Mouse (Mus musculus): Measurements from ENCODE around the gene Smpd3.
"Not testable (repeated sequence)": the region's sequence is repeated elsewhere in the genome, so short reads cannot be mapped to it uniquely, and the experiment has no call there.

The Smpd3 gene

DNA sequence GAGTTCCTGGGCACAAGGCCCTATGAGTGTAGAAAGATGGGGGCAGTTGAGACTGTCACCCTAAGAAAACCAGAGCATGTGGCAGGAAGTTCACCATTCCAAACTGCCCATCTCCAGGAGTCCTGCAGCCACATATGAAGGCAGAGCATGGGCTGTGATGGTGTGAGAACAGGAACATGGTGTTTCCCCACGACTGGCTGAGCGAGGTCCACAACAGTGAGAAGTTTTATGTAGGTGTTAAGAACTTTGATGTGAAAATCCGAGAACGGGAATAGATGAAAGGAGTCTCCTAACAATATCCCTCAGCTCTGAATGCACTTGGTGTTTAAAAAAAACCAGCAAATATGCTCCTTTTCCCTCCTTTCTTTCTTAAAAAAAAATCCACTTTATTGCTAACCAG, 5.3 kb downstream of the Smpd3 start:
- intact Hi-C loops (cut with DNase I): no loop called here

DNA sequence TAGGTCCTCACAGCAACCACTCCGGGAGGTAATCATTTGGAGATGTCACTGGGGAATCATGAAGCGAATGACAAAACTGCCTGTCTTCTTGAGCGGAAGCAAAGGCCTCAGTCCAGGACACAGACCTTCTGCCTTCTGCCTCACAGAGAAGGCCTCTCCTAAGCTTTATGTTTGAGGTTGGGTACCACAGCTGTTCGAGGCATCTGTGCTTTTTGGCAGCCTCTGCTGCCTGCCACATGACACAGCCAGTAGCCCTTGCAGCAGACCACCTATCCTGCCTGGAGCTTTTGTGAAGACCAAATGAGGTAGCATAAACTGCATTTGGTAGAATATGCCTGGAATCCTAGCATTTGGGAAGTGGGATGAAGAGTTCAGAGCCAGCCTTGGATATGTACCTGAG, 11.2 kb downstream of the Smpd3 start:
- intact Hi-C loops (cut with DNase I): no loop called here

GRCm38 (mm10) chr8:106321434-106321833, 16.4 kb downstream of the Smpd3 start:
- intact Hi-C loops (cut with DNase I): no loop called here

- intact Hi-C loops (cut with DNase I): no loop called here
Measured at GRCm38 (mm10) chr8:106320002-106320401, 17.8 kb downstream of the Smpd3 start.

DNA sequence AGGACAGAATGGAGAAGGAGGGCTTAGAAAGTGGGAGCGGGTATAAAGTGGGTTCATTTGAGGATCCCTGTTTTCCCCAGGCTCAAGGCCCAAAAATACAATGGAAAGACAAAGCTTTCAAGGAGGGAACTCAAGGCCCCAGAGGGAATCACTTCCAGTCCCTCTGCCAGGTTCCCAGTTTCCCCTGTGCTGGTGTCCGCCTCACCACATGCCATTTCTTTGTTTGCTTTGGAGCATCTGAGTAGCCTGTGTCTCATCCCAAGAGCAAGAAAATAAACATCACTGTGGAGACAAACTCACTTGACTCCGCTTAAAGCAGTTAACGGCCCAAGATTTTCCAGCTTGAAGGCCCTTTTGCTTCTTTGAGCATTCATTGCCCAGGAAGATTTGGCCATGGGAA, 20.7 kb downstream of the Smpd3 start:
- intact Hi-C loops (cut with DNase I): no loop called here

GRCm38 (mm10) chr8:106316506-106316905, 21.3 kb downstream of the Smpd3 start:
- intact Hi-C loops (cut with DNase I): no loop called here

GRCm38 (mm10) chr8:106315402-106316187, 22.2 kb downstream of the Smpd3 start:
- intact Hi-C loops (cut with DNase I): no loop called here

DNA sequence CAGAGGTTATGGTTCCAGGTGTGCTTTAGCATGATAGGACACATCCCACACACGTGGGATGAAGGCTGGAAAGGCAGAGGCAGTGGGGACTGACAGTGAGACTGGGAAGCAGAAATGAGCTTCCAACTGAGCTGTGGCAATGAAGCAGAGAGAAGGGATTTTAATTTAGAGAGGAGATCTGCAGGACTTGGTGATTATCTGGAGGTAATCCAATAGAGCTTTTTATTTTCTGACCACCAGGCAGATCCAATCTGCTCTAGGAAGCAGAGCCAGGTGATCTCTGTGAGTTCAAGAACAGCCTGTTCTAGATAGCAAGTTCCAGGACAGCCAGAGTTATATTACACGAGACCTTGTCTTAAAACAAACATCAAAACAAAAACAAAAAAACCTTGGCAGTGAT, 24.0 kb downstream of the Smpd3 start:
- intact Hi-C loops (cut with DNase I): no loop called here

DNA sequence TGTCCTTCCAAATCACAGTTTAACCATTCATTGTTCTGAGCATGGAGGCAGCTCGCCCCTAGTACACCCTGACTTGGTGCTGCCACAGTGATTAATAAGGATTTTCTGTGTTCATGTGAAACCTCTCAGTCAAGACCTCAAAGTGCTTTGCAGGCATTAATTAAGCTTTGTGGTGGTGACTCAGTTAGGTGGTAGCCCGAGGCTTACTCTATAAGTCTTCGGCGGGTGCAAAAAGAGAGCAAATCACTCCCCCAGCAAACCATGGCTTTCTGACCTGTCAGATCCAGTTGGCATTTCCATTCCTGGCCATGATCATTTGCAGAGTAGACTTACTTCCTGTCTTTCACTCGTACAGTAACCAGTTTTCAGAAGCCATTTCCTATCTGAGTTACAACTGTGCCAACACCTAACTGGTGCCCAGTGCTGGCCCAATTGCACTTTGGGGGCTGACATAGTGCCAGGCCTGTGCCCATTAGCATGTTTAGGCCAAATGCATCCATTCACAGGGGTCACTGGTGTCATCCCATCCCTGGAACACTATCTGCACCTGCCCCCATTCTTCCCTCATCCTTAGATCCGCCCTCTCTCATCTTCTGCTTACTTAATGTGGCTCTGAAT, 24.6 kb downstream of the Smpd3 start:
- intact Hi-C loops (cut with DNase I): no loop called here

DNA sequence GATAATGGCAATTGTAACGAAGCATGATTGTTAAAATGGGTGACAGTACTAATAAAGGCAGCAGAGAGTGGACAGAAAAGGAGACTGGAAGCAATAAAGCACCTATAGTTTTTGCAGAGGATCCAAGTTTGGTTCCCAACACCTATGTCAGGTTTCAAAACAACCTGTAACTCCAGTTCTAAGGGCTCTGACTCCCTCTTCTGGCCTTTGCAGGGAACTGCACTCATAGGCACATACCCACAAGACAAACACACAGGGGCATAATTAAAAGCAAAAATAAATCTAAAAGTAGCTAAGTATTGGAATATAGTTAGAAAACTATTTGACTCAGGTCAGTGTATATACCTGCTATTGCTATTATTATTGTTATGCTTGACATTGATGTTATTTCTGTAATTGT, 25.8 kb downstream of the Smpd3 start:
- intact Hi-C loops (cut with DNase I): no loop called here

DNA sequence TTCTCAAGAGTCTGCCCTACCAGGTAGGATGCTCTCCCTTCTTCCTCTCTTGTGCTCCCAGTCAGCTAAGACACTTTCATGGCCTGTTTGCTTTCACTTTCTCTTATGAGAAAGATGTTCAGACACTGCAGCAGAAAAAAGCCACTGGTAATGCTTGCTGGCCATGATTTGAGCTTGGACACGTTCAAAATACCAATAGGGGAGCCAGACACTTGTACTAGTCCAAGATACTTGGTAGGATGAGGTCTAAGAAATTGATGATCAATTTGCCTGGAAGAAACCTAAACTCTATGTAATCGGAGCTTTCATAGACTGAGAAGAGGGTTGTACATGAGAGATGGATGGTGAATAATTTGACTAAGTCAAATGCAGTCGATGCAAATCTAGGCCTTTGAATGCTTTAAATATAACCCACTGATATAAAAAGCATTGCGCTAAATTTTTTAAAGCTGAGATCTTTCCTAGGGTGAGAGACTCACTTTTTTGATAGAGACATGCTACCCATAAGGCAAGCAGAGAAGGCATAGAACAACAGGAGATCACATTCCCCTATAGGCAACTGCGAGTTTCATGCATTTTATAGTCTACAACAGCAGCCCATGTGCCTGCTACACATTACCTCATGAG, 27.6 kb downstream of the Smpd3 start:
- intact Hi-C loops (cut with DNase I): no loop called here

DNA sequence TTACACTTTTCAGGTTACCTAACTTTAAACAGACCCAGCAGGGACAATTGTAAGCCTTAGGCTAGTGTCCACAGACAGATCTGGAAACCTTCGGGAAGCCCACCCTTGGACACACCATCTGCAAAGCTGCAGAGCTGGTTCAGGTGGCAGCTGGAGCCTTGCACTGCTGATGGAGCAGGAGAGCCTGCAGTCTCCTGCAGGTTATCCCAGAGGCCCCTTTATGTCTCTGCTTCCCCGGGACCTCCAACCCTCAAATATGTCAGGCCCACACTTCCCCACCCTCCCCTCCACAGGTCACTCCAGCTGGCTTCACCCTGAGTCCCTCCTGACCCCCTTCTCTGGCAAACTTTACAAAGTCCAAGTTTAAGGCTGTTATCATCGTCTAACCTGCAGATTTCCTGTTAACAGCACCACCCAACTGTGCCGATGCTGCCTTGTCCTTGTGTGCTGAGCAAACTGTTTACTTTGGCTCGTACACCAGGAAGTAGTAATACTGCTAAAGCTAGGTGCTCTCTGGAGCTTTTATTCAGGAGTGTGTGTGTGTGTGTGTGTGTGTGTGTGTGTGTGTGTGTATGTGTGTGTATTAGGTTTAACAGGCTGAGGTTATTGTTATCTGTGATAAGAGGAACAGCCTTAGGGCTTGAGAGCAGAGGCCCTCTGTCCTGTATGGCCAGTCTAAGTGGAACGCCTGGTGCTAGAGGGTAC, 29.6 kb downstream of the Smpd3 start:
- intact Hi-C loops (cut with DNase I): not testable (repeated sequence)

DNA sequence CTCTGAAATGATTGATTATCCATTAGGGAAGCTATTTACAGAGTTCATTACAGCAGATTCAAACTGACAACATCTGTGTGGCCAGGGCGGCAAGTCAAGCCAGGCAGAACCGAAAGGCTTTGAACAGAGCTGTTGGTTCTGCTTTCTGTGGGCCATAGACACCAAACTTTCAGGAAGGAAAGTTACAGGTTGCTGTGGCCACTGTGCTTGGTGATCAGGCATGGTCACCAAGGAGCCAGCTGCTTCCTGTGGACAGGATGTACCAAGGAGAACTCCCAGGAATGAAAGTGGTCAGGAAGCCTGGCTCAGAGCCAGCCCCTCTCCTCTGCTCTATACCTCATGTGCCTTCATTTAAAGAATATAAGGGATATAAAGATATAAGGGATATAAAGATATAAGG, 30.2 kb downstream of the Smpd3 start:
- intact Hi-C loops (cut with DNase I): no loop called here

DNA sequence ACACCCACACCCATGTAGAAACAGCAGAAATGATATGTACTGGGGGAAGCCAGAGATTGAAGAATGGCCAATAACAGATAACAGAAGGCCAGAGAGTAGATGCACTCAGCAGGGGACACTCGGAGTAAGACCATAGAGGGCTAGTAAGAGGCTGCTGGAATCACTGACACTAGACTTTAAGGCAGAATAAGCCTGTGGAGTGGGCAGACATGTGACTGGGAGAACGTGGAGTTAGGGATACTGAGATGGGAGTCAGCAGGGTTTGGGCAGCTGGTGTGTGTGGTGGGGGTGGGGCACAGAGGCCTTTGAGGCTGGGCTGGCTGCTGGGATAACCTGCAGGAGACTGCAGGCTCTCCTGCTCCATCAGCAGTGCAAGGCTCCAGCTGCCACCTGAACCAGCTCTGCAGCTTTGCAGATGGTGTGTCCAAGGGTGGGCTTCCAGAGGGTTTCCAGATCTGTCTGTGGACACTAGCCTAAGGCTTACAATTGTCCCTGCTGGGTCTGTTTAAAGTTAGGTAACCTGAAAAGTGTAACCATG, 31.0 kb downstream of the Smpd3 start:
- intact Hi-C loops (cut with DNase I): not testable (repeated sequence)

DNA sequence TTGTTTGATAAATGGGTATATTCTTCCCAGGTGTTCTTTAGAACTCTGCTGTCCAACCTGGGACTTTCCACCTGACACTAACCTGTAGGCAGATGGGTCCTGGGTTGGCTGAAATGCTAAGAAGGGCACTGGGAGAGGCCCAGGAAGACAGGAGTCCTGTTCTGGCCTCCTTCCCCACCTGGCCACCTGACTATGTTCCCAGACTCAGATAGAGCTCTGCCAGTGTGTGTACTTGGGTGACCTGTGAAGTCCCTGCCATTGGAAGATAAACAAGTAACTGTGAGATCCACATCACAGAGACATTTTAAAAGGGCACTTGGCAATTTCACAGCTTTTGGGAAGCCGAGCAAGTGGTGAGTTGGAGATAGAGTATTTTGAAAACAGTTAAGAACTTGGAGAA, 31.7 kb downstream of the Smpd3 start:
- intact Hi-C loops (cut with DNase I): no loop called here

GRCm38 (mm10) chr8:106305301-106305700, 32.5 kb downstream of the Smpd3 start:
- intact Hi-C loops (cut with DNase I): no loop called here

- intact Hi-C loops (cut with DNase I): no loop called here
Measured at GRCm38 (mm10) chr8:106304321-106304720, 33.5 kb downstream of the Smpd3 start.

DNA sequence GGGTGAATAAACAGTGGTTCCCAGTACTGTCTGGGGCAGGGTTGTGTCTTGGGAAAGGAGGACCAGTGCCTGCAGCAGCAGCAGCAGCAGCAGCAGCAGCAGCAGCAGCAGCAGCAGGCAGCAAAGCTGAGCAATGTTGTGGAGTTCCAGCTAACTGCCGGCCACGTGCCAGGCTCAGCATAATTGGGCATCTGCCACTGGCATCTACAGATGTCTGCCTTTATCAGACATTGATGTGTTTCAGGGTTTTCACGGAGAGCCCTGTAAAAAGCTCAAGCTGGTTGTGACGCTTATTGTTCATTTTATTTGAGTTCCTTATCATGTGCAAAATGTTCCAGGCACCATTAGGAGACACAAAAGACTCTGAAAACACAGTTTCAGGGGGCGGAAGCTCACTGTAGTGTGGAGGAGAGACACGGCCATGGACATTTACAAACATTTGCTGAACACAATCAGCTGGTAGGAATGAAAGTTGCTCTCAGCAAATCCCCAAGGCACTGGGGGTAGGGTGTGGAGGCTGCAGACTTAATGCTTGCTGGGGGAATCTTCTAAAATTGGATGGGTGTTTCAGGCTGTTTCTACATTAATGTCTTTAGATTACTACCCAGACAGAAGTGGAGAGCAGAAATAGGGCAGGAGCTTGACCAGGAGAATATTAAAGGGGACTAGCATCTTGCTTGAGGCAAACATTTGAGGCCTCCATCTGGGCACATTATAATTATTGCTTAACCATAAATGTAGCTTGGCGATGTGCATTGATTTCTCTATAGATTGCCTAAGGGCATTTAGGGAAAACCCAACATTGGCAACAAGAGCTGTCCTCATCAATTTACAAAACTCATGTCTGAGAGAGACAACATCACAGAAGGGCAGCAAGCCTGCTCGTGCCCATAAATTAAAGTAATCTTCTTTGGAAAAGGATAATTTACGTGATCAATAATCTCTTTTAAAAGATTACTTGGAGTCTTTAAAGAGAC, 36.8 kb downstream of the Smpd3 start:
- intact Hi-C loops (cut with DNase I): no loop called here

GRCm38 (mm10) chr8:106299686-106300085, 38.1 kb downstream of the Smpd3 start:
- intact Hi-C loops (cut with DNase I): no loop called here

DNA sequence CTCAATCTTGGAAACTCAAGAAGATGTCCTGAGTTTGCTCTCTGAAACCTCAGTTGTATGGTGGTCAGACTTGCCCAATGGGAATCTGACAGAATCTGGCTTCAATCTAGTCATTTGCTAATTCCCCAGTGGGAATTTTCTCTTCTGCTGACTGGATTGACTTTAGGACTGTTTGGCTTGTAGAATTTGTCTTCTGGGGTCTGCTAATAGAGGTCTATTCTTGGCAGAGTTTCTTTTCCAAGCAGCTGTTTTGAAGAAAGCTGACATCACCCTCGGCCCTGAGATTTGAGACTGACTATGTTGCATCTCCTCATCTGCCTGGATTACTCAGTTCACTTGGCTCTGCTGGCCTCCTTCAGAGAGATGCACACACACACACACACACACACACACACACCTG, 38.9 kb downstream of the Smpd3 start:
- intact Hi-C loops (cut with DNase I): no loop called here

DNA sequence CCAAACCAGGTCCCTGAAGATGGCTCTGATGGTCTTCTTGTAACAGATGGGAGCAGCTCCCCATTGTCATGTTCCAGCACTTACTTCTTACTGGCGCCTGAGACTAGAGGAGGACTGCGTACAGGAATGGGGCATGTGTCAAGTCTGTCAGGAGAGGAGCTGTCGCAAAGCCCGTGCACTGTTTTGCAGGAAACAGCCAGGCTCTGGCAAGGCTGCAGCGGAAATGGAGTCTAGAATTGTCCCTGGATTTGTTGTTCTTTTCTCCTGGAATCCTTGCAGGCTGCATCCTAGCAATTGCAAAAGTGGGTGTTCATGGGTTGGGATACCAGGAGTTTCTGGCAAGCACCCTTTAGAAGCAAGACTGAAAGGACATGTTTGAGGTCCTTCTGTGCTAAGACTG, 39.5 kb downstream of the Smpd3 start:
- intact Hi-C loops (cut with DNase I): no loop called here
